Mouse (Mus musculus): ENCODE measurements around the gene 4933424G06Rik. TPM values are rescaled to one million over a fixed set of nuclear protein-coding genes. Genes with fewer than 3 reads are reported as not detected.

Gene 4933424G06Rik
- total and polyA plus RNA-seq, 3 experiments = not detected

DNA sequence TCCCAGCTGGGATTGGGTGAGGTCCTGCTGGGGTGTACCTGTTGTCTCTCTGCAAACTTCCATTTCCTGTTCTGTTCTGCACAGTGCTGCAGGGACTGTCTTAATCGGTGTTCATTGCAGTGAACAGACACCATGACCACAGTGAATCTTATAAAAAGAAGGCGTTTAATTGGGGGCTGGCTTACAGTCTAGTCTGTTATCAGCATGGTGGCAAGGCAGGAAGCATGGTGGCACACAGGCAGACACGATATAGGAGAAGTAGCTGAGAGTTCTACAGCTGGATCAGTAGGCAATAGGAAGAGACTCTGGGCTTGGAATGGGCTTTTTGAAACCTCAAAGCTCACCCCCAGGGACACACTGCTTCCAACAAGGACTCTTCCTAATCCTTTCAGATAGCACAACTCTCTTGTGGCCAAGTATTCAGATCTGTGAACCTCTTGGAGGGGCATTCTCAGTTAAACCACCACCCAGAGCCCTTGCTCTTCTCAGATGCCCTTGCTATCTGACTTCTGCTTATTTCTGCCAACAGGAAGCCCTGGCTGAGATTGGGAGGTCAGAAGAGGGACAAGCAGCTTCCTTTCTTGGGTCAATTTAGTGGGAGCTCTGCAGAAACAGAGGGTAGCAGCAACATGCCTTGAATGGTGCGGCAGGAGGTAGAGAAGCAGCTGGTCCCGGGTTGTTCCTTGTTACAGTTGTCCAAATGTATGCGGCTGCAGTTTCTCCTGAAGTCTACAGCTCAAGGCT is 44.2 kb downstream of the 4933424G06Rik start (continued):
- TF ChIP-seq BHLHE40 (IDR thresholded peaks at IDR 0.05; ENCODE audit: borderline replicate concordance, low read depth, low read length) (no peak), ETS1 (IDR thresholded peaks at IDR 0.05; ENCODE audit: low read depth, low read length) (no peak)

DNA sequence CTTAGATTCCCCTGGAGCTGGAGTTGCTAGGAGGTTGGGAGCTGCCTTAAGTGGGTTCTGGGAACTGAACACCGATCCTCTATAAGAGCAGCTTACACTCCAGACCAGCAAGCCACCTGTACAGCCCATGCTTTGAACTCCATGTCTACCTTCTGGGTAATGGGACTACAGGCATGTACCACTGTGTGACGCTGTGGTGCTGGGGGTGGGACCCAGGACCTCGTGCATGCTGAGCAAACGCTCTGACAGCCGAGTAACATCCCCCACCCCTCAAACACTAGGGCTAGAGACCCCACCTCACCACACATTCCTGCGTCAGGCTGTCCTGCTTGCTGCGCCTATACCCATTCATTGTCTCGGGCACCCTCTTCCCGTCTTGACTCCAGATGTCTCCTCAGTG is 48.6 kb downstream of the 4933424G06Rik start:
- no peak for DNase-seq (ENCODE audit: low read depth, low spot score)
- Histone ChIP-seq H3K27ac (ENCODE audit: control insufficient read depth, low read depth, low read length) (no peak overlapping the region), H3K9me3 (replicated peaks; ENCODE audit: insufficient read depth, low read length) (no peaks in the 10 kb centered on the region), H3K27me3 (ENCODE audit: control insufficient read depth in 1 of 2, insufficient read depth in 2 of 2, low read length in 2 of 2) (no peaks in the 10 kb centered on the region), H3K79me2 (ENCODE audit: control insufficient read depth, insufficient read depth, low read length, poor library complexity) (no peaks in the 10 kb centered on the region), H3K36me3 (ENCODE audit: control insufficient read depth in 1 of 2, insufficient read depth in 2 of 2, low read length in 2 of 2) (no peaks in the 10 kb centered on the region), H3K9ac (ENCODE audit: control insufficient read depth, low read depth, low read length, poor library complexity, severe bottlenecking) (no peak overlapping the region), H3K4me3 (ENCODE audit: control insufficient read depth in 1 of 2, insufficient read depth in 1 of 2, low read depth in 2 of 2, low read length in 2 of 2) (no peak overlapping the region), H3K4me1 (ENCODE audit: control insufficient read depth in 1 of 2, insufficient read depth in 2 of 2, low read length in 2 of 2) (no peaks in the 10 kb centered on the region)
- TF ChIP-seq UBTF (IDR thresholded peaks at IDR 0.05; ENCODE audit: borderline replicate concordance, insufficient read depth, low read depth, low read length) (no peak), JUND (IDR thresholded peaks at IDR 0.05; ENCODE audit: low read depth, low read length) (no peak), EP300 (IDR thresholded peaks at IDR 0.05; ENCODE audit: low read depth in 1 of 2, low read length in 2 of 2) (no peak), ZKSCAN1 (IDR thresholded peaks at IDR 0.05; ENCODE audit: low read depth, low read length) (no peak), TCF12 (IDR thresholded peaks at IDR 0.05; ENCODE audit: low read depth, low read length) (no peak), ZC3H11A (IDR thresholded peaks at IDR 0.05; ENCODE audit: low read depth, low read length) (no peak), GATA1 (IDR thresholded peaks at IDR 0.05; ENCODE audit: low read depth, low read length) (no peak), ELF1 (IDR thresholded peaks at IDR 0.05; ENCODE audit: low read depth, low read length) (no peak), RCOR1 (IDR thresholded peaks at IDR 0.05; ENCODE audit: low read depth, low read length) (no peak), MYB (IDR thresholded peaks at IDR 0.05; ENCODE audit: low read depth, low read length) (no peak), KAT2A (conservative IDR thresholded peaks at IDR 0.05; ENCODE audit: low read depth, low read length) (no peak), MEF2A (IDR thresholded peaks at IDR 0.05; ENCODE audit: extremely low read depth, insufficient replicate concordance, low read depth, low read length, poor library complexity, severe bottlenecking) (no peak), POLR2A (IDR thresholded peaks at IDR 0.05; ENCODE audit: control insufficient read depth in 1 of 2, insufficient read depth in 1 of 2, low read depth in 1 of 2, low read length in 2 of 2, poor library complexity in 1 of 2) (no peak)

DNA sequence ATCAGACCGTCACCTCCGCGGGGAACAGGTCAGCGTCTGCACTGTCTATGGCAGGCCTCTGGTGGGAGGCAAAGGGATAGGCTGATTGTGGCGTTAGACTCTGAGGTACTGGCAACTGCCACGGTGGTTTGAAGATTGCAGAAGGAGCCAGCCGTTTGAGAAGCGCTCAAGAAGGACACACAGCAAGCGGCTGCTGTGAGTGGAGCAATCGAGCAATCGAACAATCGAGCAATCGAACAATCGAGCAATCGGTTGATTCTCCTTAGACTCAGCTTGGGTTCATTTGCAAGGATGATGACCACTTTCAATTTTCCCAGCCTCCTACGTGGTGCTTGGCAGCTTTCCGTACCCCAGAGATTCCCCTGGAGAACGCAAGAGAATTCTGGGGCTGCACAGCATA is 49.1 kb downstream of the 4933424G06Rik start:
- Histone ChIP-seq H3K27me3 (ENCODE audit: control insufficient read depth in 1 of 2, insufficient read depth in 2 of 2, low read length in 2 of 2) (no peaks in the 10 kb centered on the region), H3K9me3 (replicated peaks; ENCODE audit: insufficient read depth, low read length) (no peaks in the 10 kb centered on the region), H3K79me2 (ENCODE audit: control insufficient read depth, insufficient read depth, low read length, poor library complexity) (no peaks in the 10 kb centered on the region), H3K36me3 (ENCODE audit: control insufficient read depth in 1 of 2, insufficient read depth in 2 of 2, low read length in 2 of 2) (no peaks in the 10 kb centered on the region), H3K4me1 (ENCODE audit: control insufficient read depth in 1 of 2, insufficient read depth in 2 of 2, low read length in 2 of 2) (no peaks in the 10 kb centered on the region), H3K4me3 (ENCODE audit: control insufficient read depth in 1 of 2, insufficient read depth in 1 of 2, low read depth in 2 of 2, low read length in 2 of 2) (no peak overlapping the region), H3K27ac (ENCODE audit: control insufficient read depth, low read depth, low read length) (no peak overlapping the region), H3K9ac (ENCODE audit: control insufficient read depth, low read depth, low read length, poor library complexity, severe bottlenecking) (no peak overlapping the region)
- no peak for TF ChIP-seq USF1 (IDR thresholded peaks at IDR 0.05; ENCODE audit: low read depth, low read length)
- no peak for TF ChIP-seq MYC (IDR thresholded peaks at IDR 0.05; ENCODE audit: low read depth, low read length)
- TF ChIP-seq GABPA (IDR thresholded peaks at IDR 0.05; ENCODE audit: low read depth, low read length) = no peak
- no peak for TF ChIP-seq MYB (IDR thresholded peaks at IDR 0.05; ENCODE audit: low read depth, low read length)
- TF ChIP-seq KAT2A (conservative IDR thresholded peaks at IDR 0.05; ENCODE audit: low read depth, low read length) = no peak
- TF ChIP-seq TAL1 (IDR thresholded peaks at IDR 0.05; ENCODE audit: low read length) = no peak
- TF ChIP-seq NELFE (IDR thresholded peaks at IDR 0.05; ENCODE audit: low read depth, low read length) = no peak
- TF ChIP-seq TBP (IDR thresholded peaks at IDR 0.05; ENCODE audit: low read depth, low read length) = no peak
- TF ChIP-seq CTCF (IDR thresholded peaks at IDR 0.05 in 2 of 3, conservative IDR thresholded peaks at IDR 0.05 in 1 of 3; ENCODE audit: control insufficient read depth in 1 of 3, insufficient read depth in 1 of 3, low read depth in 2 of 3, low read length in 3 of 3, poor library complexity in 1 of 3, severe bottlenecking in 1 of 3) = no peak
- TF ChIP-seq E2F4 (IDR thresholded peaks at IDR 0.05; ENCODE audit: borderline replicate concordance, low read depth, low read length) = no peak
- TF ChIP-seq MEF2A (IDR thresholded peaks at IDR 0.05; ENCODE audit: extremely low read depth, insufficient replicate concordance, low read depth, low read length, poor library complexity, severe bottlenecking) = no peak
- TF ChIP-seq RCOR1 (IDR thresholded peaks at IDR 0.05; ENCODE audit: low read depth, low read length) = no peak
- TF ChIP-seq NRF1 (IDR thresholded peaks at IDR 0.05; ENCODE audit: insufficient read depth, low read depth, low read length, poor library complexity, severe bottlenecking) = no peak
- TF ChIP-seq SIN3A (IDR thresholded peaks at IDR 0.05; ENCODE audit: low read length) = no peak
- TF ChIP-seq TCF12 (IDR thresholded peaks at IDR 0.05; ENCODE audit: low read depth, low read length) = no peak
- no peak for TF ChIP-seq CHD2 (IDR thresholded peaks at IDR 0.05; ENCODE audit: low read length)
- no peak for TF ChIP-seq MXI1 (IDR thresholded peaks at IDR 0.05; ENCODE audit: low read depth, low read length)
- TF ChIP-seq JUND (IDR thresholded peaks at IDR 0.05; ENCODE audit: low read depth, low read length) = no peak
- no peak for DNase-seq (ENCODE audit: low read depth, low spot score)
